Mouse (Mus musculus): ENCODE data around the gene Pygm. TPM values are rescaled to one million over a fixed set of nuclear protein-coding genes. Genes with fewer than 3 reads are reported as not detected.

Gene Pygm
- polyA plus RNA-seq, 1 experiment from 2014 or later: 84.3 TPM

DNA sequence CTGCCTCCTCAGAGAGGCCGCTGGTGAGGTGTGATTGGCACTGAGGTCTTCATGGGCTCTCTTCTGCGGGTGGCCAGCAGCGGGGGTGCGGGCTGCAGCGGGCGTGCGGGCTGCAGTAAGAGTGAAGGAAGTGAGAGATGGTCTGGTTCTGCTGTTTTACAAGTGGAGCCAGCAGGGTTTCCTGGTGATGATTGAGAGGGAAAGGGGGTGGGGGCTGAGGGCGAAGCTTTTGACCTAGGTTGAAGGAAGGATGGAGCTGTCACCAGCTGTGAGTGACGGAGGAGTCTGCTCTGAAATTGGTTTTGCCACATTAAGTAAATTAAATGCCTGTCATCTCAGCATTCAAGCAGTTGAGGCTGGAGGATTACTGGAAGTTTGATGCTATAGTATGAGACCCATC, 35.5 kb upstream of the Pygm start:
- Histone ChIP-seq H3K27me3 (replicated peaks; ENCODE audit: control insufficient read depth, insufficient read depth, low read length) (no peaks in the 10 kb centered on the region), H3K9ac (ENCODE audit: low read depth, low read length) (no peak overlapping the region), H3K4me3 (ENCODE audit: low read depth, low read length) (no peak overlapping the region), H3K4me1 (ENCODE audit: control insufficient read depth, insufficient read depth, low read length) (no peaks in the 10 kb centered on the region), H3K4me2 (ENCODE audit: low read depth, low read length) (no peak overlapping the region), H3K27ac (replicated peaks; ENCODE audit: low read depth, low read length) (no peak overlapping the region), H3K36me3 (ENCODE audit: control insufficient read depth, insufficient read depth, low read length) (peaks cover 63% of the 10 kb centered on the region), H3K9me3 (ENCODE audit: control insufficient read depth, low read length) (no peaks in the 10 kb centered on the region)
- WGBS: 59% methylated on average over 9 of the region's 9 CpGs
- ATAC-seq (ENCODE audit: low read depth) (no peak), DNase-seq (ENCODE audit: low spot score) (no peak)

DNA sequence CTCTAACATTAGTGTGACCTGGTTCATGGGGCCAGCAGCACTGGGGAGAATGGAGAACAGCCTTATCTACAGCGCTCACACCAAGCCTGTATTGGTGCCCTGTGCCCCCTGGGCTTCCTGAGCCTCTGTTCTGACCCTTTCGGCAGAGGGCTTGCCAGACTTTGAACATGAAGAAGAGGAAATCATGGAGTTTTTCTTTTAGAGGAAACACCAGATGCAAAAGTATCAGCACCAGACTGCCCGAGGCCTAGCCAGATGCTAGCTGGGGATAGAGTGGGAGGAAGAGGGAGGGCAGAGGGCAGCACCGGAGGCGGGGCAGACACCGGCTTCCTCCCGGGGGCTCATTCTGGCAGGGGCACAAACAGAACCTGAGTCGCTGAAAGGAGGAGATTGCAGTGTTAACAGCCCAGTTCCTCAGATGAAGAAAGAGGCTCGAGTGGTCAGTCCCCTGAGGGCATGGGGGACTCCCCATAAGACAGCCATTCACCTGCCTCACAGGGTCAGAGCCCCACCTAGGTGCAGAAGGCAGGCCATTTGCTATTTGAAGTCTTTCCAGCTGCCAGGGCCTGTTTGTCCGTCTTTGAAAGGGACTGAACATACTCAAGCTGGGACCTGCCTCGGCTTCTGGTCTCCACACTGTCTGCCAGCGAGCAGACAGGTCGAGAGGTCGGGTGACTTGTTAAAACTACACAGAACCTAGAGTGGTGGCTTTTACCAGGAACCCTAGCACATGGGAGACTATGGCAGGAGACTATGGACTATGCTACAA, 34.8 kb upstream of the Pygm start:
- no peak overlapping the region for H3K4me3 ChIP-seq (ENCODE audit: low read depth, low read length)
- H3K4me1 ChIP-seq (ENCODE audit: control insufficient read depth, insufficient read depth, low read length): no peaks in the 10 kb centered on the region
- peaks cover 59% of the 10 kb centered on the region for H3K36me3 ChIP-seq (ENCODE audit: control insufficient read depth, insufficient read depth, low read length)
- H3K27me3 ChIP-seq (replicated peaks; ENCODE audit: control insufficient read depth, insufficient read depth, low read length): no peaks in the 10 kb centered on the region
- no peak overlapping the region for H3K4me2 ChIP-seq (ENCODE audit: low read depth, low read length)
- no peak overlapping the region for H3K27ac ChIP-seq (replicated peaks; ENCODE audit: low read depth, low read length)
- ATAC-seq (ENCODE audit: low read depth): no peak
- H3K9me3 ChIP-seq (ENCODE audit: control insufficient read depth, low read length): no peaks in the 10 kb centered on the region
- 19% methylated on average over 13 of the region's 14 CpGs for WGBS
- no peak for DNase-seq (ENCODE audit: low spot score)
- H3K9ac ChIP-seq (ENCODE audit: low read depth, low read length): no peak overlapping the region

DNA sequence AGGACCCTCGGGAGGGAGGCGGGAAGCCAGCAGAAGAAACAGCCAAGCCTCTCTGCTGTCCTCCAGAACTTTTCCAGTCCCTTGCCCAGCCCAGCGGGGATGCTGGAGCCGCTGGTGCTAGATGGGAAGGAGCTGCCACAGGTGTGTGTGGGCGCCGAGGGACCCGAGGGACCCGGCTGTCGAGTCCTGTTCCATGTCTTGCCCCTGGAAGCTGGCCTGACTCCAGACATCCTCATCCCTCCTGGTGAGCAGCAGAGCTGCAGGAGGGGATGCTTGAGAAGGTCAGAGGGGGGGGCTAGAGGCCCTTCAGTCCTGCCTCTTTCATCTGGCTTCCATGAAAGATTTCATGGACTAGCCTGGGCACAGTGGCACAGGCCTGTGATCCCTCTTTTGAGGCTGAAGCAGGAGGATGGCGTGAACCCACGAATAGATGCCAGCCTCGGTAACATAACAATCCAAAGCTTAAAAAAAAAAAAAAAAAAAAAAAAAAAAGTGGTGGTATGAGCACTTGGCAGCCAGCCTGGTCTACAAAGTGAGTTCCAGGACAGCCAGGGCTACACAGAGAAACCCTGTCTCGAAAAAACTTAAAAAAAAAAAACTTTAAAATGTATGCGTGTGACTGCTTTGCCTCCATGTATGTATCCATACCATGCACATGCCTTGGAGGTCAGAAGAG, 32.6 kb upstream of the Pygm start:
- Histone ChIP-seq H3K36me3 (ENCODE audit: control insufficient read depth, insufficient read depth, low read length) (peaks cover 42% of the 10 kb centered on the region), H3K4me2 (ENCODE audit: low read depth, low read length) (no peak overlapping the region), H3K4me1 (ENCODE audit: control insufficient read depth, insufficient read depth, low read length) (no peaks in the 10 kb centered on the region), H3K27me3 (replicated peaks; ENCODE audit: control insufficient read depth, insufficient read depth, low read length) (no peaks in the 10 kb centered on the region), H3K9ac (ENCODE audit: low read depth, low read length) (peak overlapping the region; percentile 19; the same call in 1 of the 2 replicates), H3K4me3 (ENCODE audit: low read depth, low read length) (no peak overlapping the region), H3K27ac (replicated peaks; ENCODE audit: low read depth, low read length) (no peak overlapping the region), H3K9me3 (ENCODE audit: control insufficient read depth, low read length) (no peaks in the 10 kb centered on the region)
- 59% methylated on average over 13 of the region's 14 CpGs for WGBS
- DNase-seq (ENCODE audit: low spot score) (no peak), ATAC-seq (ENCODE audit: low read depth) (no peak)

- Histone ChIP-seq H3K4me2 (ENCODE audit: low read depth, low read length) (no peak overlapping the region), H3K4me3 (ENCODE audit: low read depth, low read length) (no peak overlapping the region), H3K9me3 (ENCODE audit: control insufficient read depth, low read length) (no peaks in the 10 kb centered on the region), H3K4me1 (ENCODE audit: control insufficient read depth, insufficient read depth, low read length) (no peaks in the 10 kb centered on the region), H3K27ac (replicated peaks; ENCODE audit: low read depth, low read length) (no peak overlapping the region), H3K9ac (ENCODE audit: low read depth, low read length) (no peak overlapping the region), H3K27me3 (replicated peaks; ENCODE audit: control insufficient read depth, insufficient read depth, low read length) (no peaks in the 10 kb centered on the region), H3K36me3 (ENCODE audit: control insufficient read depth, insufficient read depth, low read length) (peaks cover 37% of the 10 kb centered on the region; the same call in 1 of the 2 replicates)
- ATAC-seq (ENCODE audit: low read depth) (no peak), DNase-seq (ENCODE audit: low spot score) (no peak)
- WGBS: 78% methylated on average over 2 of the region's 2 CpGs
Observed at GRCm38 (mm10) chr19:6352107-6352505, 32.1 kb upstream of the Pygm start.

GRCm38 (mm10) chr19:6354030-6354429, 30.2 kb upstream of the Pygm start:
- Histone ChIP-seq H3K4me3 (ENCODE audit: low read depth, low read length) (no peak overlapping the region), H3K4me2 (ENCODE audit: low read depth, low read length) (no peak overlapping the region), H3K9me3 (ENCODE audit: control insufficient read depth, low read length) (no peaks in the 10 kb centered on the region), H3K36me3 (ENCODE audit: control insufficient read depth, insufficient read depth, low read length) (peaks cover 29% of the 10 kb centered on the region; the same call in 1 of the 2 replicates), H3K9ac (ENCODE audit: low read depth, low read length) (no peak overlapping the region), H3K27ac (replicated peaks; ENCODE audit: low read depth, low read length) (no peak overlapping the region), H3K4me1 (ENCODE audit: control insufficient read depth, insufficient read depth, low read length) (no peaks in the 10 kb centered on the region), H3K27me3 (replicated peaks; ENCODE audit: control insufficient read depth, insufficient read depth, low read length) (no peaks in the 10 kb centered on the region)
- DNase-seq (ENCODE audit: low spot score): no peak
- 76% methylated on average over 7 of the region's 7 CpGs for WGBS
- ATAC-seq (ENCODE audit: low read depth): no peak; the same call in 1 of the 2 replicates

GRCm38 (mm10) chr19:6361291-6361690, 22.9 kb upstream of the Pygm start:
- Histone ChIP-seq H3K9me3 (ENCODE audit: control insufficient read depth, low read length) (no peaks in the 10 kb centered on the region), H3K27ac (replicated peaks; ENCODE audit: low read depth, low read length) (no peak overlapping the region), H3K27me3 (replicated peaks; ENCODE audit: control insufficient read depth, insufficient read depth, low read length) (no peaks in the 10 kb centered on the region), H3K4me1 (ENCODE audit: control insufficient read depth, insufficient read depth, low read length) (peaks cover 10% of the 10 kb centered on the region), H3K36me3 (ENCODE audit: control insufficient read depth, insufficient read depth, low read length) (peaks cover 16% of the 10 kb centered on the region), H3K4me2 (ENCODE audit: low read depth, low read length) (no peak overlapping the region), H3K4me3 (ENCODE audit: low read depth, low read length) (no peak overlapping the region), H3K9ac (ENCODE audit: low read depth, low read length) (no peak overlapping the region)
- WGBS: 91% methylated on average over 3 of the region's 3 CpGs
- DNase-seq (ENCODE audit: low spot score) (no peak), ATAC-seq (ENCODE audit: low read depth) (no peak)

- peak overlapping the region; percentile 100 for H3K9ac ChIP-seq (ENCODE audit: low read depth, low read length)
- peak overlapping the region; percentile 60 for H3K4me2 ChIP-seq (ENCODE audit: low read depth, low read length)
- peak overlapping the region; percentile 99 for H3K27ac ChIP-seq (replicated peaks; ENCODE audit: low read depth, low read length)
- 0% methylated on average over 11 of the region's 11 CpGs for WGBS
- H3K4me3 ChIP-seq (ENCODE audit: low read depth, low read length): peak overlapping the region; percentile 99
- H3K4me1 ChIP-seq (ENCODE audit: control insufficient read depth, insufficient read depth, low read length): peaks cover 10% of the 10 kb centered on the region
- H3K36me3 ChIP-seq (ENCODE audit: control insufficient read depth, insufficient read depth, low read length): peaks cover 34% of the 10 kb centered on the region
- H3K27me3 ChIP-seq (replicated peaks; ENCODE audit: control insufficient read depth, insufficient read depth, low read length): no peaks in the 10 kb centered on the region
- no peaks in the 10 kb centered on the region for H3K9me3 ChIP-seq (ENCODE audit: control insufficient read depth, low read length)
- DNase-seq (ENCODE audit: low spot score) (no peak), ATAC-seq (ENCODE audit: low read depth) (no peak)
Observed at GRCm38 (mm10) chr19:6363091-6363410, 21.1 kb upstream of the Pygm start.

DNA sequence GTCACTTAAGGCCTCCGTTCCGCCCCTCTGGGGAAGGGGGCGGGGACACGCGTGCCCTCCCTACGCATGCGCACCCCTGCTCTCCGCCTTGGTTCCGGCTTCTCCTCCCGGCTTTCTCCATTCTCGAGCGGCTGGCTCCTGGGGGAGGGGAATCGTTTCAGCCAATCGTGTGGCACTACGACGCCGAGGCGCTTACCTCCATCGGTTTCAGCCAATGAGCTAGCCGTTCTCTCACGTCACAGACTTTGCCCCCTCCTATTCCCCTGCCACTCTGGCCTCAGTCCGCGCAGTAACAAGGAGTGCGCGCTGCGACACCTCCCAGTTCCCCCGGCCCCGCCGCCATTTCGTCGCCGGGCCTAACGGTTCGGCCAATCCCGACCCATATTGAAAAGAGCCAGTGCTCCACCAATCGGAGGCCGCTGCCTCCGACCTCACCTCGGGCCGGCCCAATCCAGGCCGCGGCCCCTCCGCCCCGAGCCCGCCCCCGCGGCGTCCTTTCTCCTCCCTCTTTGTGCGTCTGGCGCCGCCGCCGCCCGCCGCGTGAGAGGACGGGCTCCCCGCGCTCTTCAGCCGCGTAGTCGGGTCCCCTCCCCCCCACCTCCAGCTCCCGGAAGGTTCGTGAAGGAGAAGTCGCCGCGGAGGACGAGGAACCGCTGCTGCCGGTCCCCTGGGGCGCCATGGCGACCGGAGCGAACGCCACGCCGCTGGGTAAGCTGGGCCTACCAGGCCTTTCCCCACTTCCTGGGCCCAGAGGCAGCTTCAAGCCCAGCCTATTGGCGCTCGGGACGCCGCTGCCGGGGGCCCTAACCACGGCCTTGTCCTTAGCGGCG, 20.6 kb upstream of the Pygm start, which contains the start of gene Sf1:
Gene Sf1, plus strand, starts transcription at position 280 of the 830 bp plus-strand sequence.
- peak; percentile 100 for DNase-seq (ENCODE audit: low spot score)

More for the DNA sequence above, 20.6 kb upstream of the Pygm start, which contains the start of gene Sf1:
- ATAC-seq (ENCODE audit: low read depth): peak; percentile 97
- H3K4me2 ChIP-seq (ENCODE audit: low read depth, low read length): peak within 1 kb of the TSS; percentile 60
- H3K27ac ChIP-seq (replicated peaks; ENCODE audit: low read depth, low read length): peak within 1 kb of the TSS; percentile 99
- peak within 1 kb of the TSS; percentile 99 for H3K4me3 ChIP-seq (ENCODE audit: low read depth, low read length)
- peaks cover 10% of the 10 kb centered on the region for H3K4me1 ChIP-seq (ENCODE audit: control insufficient read depth, insufficient read depth, low read length)
- peaks cover 39% of the 10 kb centered on the region for H3K36me3 ChIP-seq (ENCODE audit: control insufficient read depth, insufficient read depth, low read length)
- peak within 1 kb of the TSS; percentile 100 for H3K9ac ChIP-seq (ENCODE audit: low read depth, low read length)
- WGBS: 1% methylated on average over 53 of the region's 85 CpGs
- H3K9me3 ChIP-seq (ENCODE audit: control insufficient read depth, low read length): no peaks in the 10 kb centered on the region
- no peaks in the 10 kb centered on the region for H3K27me3 ChIP-seq (replicated peaks; ENCODE audit: control insufficient read depth, insufficient read depth, low read length)

Measured in embryonic facial prominence, embryonic 14.5 days (tissue).